Mouse (Mus musculus): ENCODE measurements around the gene Vps16.

DNA sequence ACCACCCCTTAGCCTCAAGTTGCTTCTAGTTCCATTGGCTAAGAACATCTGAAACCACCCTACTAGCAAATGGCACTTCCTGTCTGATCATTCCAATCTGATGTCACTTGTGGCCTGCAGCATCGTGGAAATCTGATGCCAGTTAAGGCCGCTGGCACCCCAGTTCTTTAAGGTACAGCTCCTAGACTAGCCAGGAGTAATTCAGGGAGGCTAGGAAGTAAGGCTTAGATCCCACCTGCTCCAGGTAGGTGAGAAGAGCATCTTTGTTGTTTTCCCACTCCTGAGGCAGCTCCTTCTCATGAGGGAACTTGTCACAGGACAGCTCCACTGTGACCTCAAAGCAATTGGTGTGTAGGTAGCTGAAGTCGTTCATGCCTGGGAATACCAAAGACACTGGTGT is 31.3 kb upstream of the Vps16 start:
- TF ChIP-seq POLR2A (IDR thresholded peaks at IDR 0.05; ENCODE audit: insufficient read depth, low read depth, low read length) (no peak), CTCF (IDR thresholded peaks at IDR 0.05) (no peak), EP300 (IDR thresholded peaks at IDR 0.05; ENCODE audit: insufficient read depth, low read depth, low read length) (no peak)

Data from heart, adult 2 months (tissue).